8 mouse cellular contexts compared by ENCODE assay signal in the genomic region with DNA sequence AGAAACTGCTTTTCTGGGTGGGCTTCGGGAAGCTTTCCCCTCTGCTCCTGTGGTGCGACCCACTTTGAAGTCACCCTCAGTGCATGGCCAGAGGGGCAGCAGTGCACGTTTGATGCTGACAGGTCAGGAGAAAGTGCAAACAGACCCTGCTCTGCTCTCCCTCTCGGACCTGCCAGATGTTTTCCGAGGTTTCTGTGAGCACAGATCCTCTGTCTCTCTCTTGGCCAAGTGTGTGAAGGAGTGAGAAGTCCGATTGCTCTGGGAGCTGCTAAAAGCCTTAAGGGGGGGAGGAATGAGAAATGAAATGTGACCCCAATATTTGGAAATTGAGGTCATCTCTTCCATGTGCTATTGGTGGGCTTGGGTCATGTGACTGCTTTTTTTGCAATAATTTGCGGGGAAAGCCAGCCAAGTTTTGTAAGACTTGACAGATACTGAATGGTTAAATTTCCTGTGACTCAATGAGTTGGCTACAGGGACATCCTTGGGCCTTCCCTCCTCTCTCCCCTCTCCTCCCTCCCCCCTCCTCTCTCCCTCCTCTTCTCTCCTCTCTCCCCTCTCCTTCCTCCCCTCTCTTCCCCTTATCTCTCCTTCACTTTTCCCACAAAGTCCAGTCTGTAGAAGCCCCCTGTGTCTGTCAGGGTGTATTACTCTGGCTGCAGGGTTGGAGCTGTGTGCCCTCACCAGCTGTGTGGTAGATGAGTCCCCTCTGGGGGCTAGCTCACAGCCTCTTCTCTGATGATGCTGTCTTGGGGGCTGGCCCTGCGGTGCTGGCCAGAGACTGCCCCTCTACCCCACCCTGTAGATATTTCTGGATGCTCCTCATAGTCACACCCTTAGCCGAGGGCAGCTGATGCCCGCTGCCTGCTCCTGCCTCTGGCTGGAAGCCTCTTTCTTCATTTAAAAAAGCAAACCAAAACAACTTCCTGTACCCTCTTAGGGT. TPM values are rescaled to one million over a fixed set of nuclear protein-coding genes. Genes with fewer than 3 reads are reported as not detected.
DNase-seq lines count a peak whose midpoint lies in the region; ATAC-seq and TF ChIP-seq lines count a peak whose summit lies in the region.

No protein-coding gene starts in this region.

- H3K27me3 ChIP-seq in embryonic facial prominence, embryonic 12.5 days = no peaks in the 10 kb centered on the region
- H3K27me3 ChIP-seq in heart, postnatal 0 days (ENCODE audit: control insufficient read depth, insufficient read depth, low read length) = peaks cover 19% of the 10 kb centered on the region
- peaks cover 28% of the 10 kb centered on the region for H3K27me3 ChIP-seq in limb, embryonic 10.5 days (ENCODE audit: low read depth, poor library complexity, severe bottlenecking)
- H3K27me3 ChIP-seq in myocyte (ENCODE audit: control insufficient read depth, insufficient read depth, insufficient read length) = no peaks in the 10 kb centered on the region

- peak overlapping the region; percentile 94 for H3K9ac ChIP-seq in embryonic facial prominence, embryonic 12.5 days
- H3K9ac ChIP-seq in heart, postnatal 0 days (replicated peaks; ENCODE audit: low read depth, low read length) = peak overlapping the region; percentile 70

- peak overlapping the region; percentile 78 for H3ac ChIP-seq in myocyte (ENCODE audit: control insufficient read depth, insufficient read length)

- no peak for TF ChIP-seq CTCF in heart, postnatal 0 days (IDR thresholded peaks at IDR 0.05; ENCODE audit: low read depth)

- 0 out of 2 replicates have a peak, but pooled peaks cover 3% of the 10 kb centered on the region for H3K36me3 ChIP-seq in embryonic facial prominence, embryonic 12.5 days
- H3K36me3 ChIP-seq in heart, postnatal 0 days (replicated peaks; ENCODE audit: control insufficient read depth, insufficient read depth, low read length) = no peaks in the 10 kb centered on the region
- H3K36me3 ChIP-seq in limb, embryonic 10.5 days = no peaks in the 10 kb centered on the region
- H3K36me3 ChIP-seq in myocyte (ENCODE audit: control insufficient read depth, insufficient read depth) = peaks cover 7% of the 10 kb centered on the region

- TF ChIP-seq POLR2A in myocyte (IDR thresholded peaks at IDR 0.05; ENCODE audit: insufficient read length, low read depth) = peak; percentile 43

- H3K27ac ChIP-seq in embryonic facial prominence, embryonic 12.5 days = peak overlapping the region; percentile 96
- peak overlapping the region; percentile 80 for H3K27ac ChIP-seq in heart, postnatal 0 days (ENCODE audit: low read depth)
- H3K27ac ChIP-seq in limb, embryonic 10.5 days = peak overlapping the region; percentile 37

- WGBS in embryonic facial prominence, embryonic 12.5 days = 15% methylated on average over 10 of the region's 10 CpGs
- 24% methylated on average over 10 of the region's 10 CpGs for whole genome bisulfite sequencing in heart, postnatal 0 days
- 23% methylated on average over 10 of the region's 10 CpGs for WGBS in limb, embryonic 10.5 days

- peak; percentile 87 for DNase-seq in adipocyte (ENCODE audit: low spot score)
- peak; percentile 43 for DNase-seq in heart, postnatal 0 days (ENCODE audit: low spot score)
- DNase-seq in limb, embryonic 10.5 days (ENCODE audit: low spot score) = peak; percentile 55
- no peak for DNase-seq in layer of hippocampus, adult 8-10 months (ENCODE audit: low spot score in 2 of 2)
- no peak for DNase-seq in frontal cortex, adult 2 months (ENCODE audit: extremely low spot score in 1 of 2, low spot score in 1 of 2)
- no peak for DNase-seq in layer of hippocampus, postnatal 36 days

- no peaks in the 10 kb centered on the region for H3K9me3 ChIP-seq in embryonic facial prominence, embryonic 12.5 days
- no peaks in the 10 kb centered on the region for H3K9me3 ChIP-seq in heart, postnatal 0 days (replicated peaks; ENCODE audit: control insufficient read depth, low read length)
- H3K9me3 ChIP-seq in limb, embryonic 10.5 days (replicated peaks) = no peaks in the 10 kb centered on the region

- H3K4me2 ChIP-seq in embryonic facial prominence, embryonic 12.5 days (replicated peaks) = peak overlapping the region; percentile 78
- H3K4me2 ChIP-seq in heart, postnatal 0 days (ENCODE audit: low read depth, low read length) = peak overlapping the region; percentile 78
- H3K4me2 ChIP-seq in myocyte (ENCODE audit: low read depth) = peak overlapping the region; percentile 98

- H3K79me2 ChIP-seq in myocyte (ENCODE audit: control insufficient read depth, insufficient read depth) = peaks cover 74% of the 10 kb centered on the region

- H3K4me3 ChIP-seq in embryonic facial prominence, embryonic 12.5 days = peak overlapping the region; percentile 93
- H3K4me3 ChIP-seq in heart, postnatal 0 days (ENCODE audit: low read depth, low read length) = peak overlapping the region; percentile 65
- peak overlapping the region; percentile 75 for H3K4me3 ChIP-seq in limb, embryonic 10.5 days
- H3K4me3 ChIP-seq in myocyte = peak overlapping the region; percentile 97

- ATAC-seq in embryonic facial prominence, embryonic 12.5 days (ENCODE audit: insufficient number of reproducible peaks, insufficient read depth, low FRiP score, low TSS enrichment) = no peak
- ATAC-seq in heart, postnatal 0 days (ENCODE audit: insufficient read depth, low read depth) = peak; percentile 3; the same call in 1 of the 2 replicates

- peaks cover 48% of the 10 kb centered on the region for H3K4me1 ChIP-seq in embryonic facial prominence, embryonic 12.5 days
- H3K4me1 ChIP-seq in heart, postnatal 0 days (ENCODE audit: control insufficient read depth, insufficient read depth) = no peaks in the 10 kb centered on the region
- peaks cover 49% of the 10 kb centered on the region for H3K4me1 ChIP-seq in limb, embryonic 10.5 days

- TF ChIP-seq EP300 in heart, postnatal 0 days (IDR thresholded peaks at IDR 0.05; ENCODE audit: low read depth) = no peak

TF ChIP-seq in myocyte, 11 proteins besides CTCF, POLR2A, EP300 and RAD21:
- TF ChIP-seq MYOG (IDR thresholded peaks at IDR 0.05; ENCODE audit: control insufficient read depth in 1 of 3, insufficient read depth in 1 of 3, insufficient read length in 2 of 3, low read depth in 2 of 3) = peak in 1 of 3 experiments; percentile 49
- peak; percentile 98 for TF ChIP-seq USF1 (IDR thresholded peaks at IDR 0.05; ENCODE audit: low read depth)
- peak in 1 of 3 experiments; percentile 44 for TF ChIP-seq MYOD1 (IDR thresholded peaks at IDR 0.05; ENCODE audit: control insufficient read depth in 1 of 3, insufficient read length in 2 of 3, low read depth in 2 of 3)
- no peak for TF ChIP-seq TCF3 (IDR thresholded peaks at IDR 0.05; ENCODE audit: insufficient read length, low read depth)
- TF ChIP-seq REST (IDR thresholded peaks at IDR 0.05; ENCODE audit: insufficient read depth, insufficient read length) = no peak
- TF ChIP-seq E2F4 (IDR thresholded peaks at IDR 0.05; ENCODE audit: insufficient read depth) = no peak
- peak; percentile 21 for TF ChIP-seq POLR2AphosphoS2 (IDR thresholded peaks at IDR 0.05; ENCODE audit: insufficient read length, low read depth)
- TF ChIP-seq TCF12 (IDR thresholded peaks at IDR 0.05; ENCODE audit: insufficient read depth, poor library complexity, severe bottlenecking) = no peak
- TF ChIP-seq CEBPB (IDR thresholded peaks at IDR 0.05; ENCODE audit: insufficient read depth, poor library complexity, severe bottlenecking) = peak; percentile 74
- TF ChIP-seq SRF (IDR thresholded peaks at IDR 0.05; ENCODE audit: control insufficient read depth, insufficient read length, low read depth) = no peak
- TF ChIP-seq MAX (IDR thresholded peaks at IDR 0.05; ENCODE audit: low read depth) = no peak
TF ChIP-seq in myocyte: peak in this region for 5.

RNA-seq across cellular contexts. Expression of a gene that starts 2.6 kb away (rescaled TPM):
- polyA plus RNA-seq in embryonic facial prominence, embryonic 12.5 days (2016; fragmentation: Nextera tagmentation; extraction: Ambion mirVana) = 79.0 and 82.1 TPM in 2 replicates
- total RNA-seq in heart, postnatal 0 days (2014; rRNA removed; ENCODE audit: low replicate concordance) = 97.4 and 129 TPM in 2 replicates
- 40.6 and 41.9 TPM in 2 replicates for polyA plus RNA-seq in heart, postnatal 0 days (2015; fragmentation: Nextera tagmentation; extraction: Ambion mirVana)
- 13.5 and 21.4 TPM in 2 replicates for polyA plus RNA-seq in limb, embryonic 10.5 days (2016; fragmentation: Nextera tagmentation; extraction: Ambion mirVana)
- 172 TPM for polyA plus RNA-seq in myocyte (2012; fragmentation: generic; extraction: Trizol)
- total RNA-seq in layer of hippocampus, adult 8-10 months (2022) = 1 to 10 TPM; 5.5 to 7.7 (median 5.8) TPM
- 12.8 and 16.4 TPM in 2 replicates for polyA plus RNA-seq in frontal cortex, adult 2 months (2012; rRNA removed)
- total RNA-seq in layer of hippocampus, postnatal 36 days (2021) = 1 to 10 TPM; 3.6 to 3.9 TPM

Comparison
In these comparisons a context has a peak if more than half of its experiments do, and no peak if none do; other contexts are left out.
1. DNase-seq: peak in adipocyte (single experiment), heart, postnatal 0 days (single experiment) and limb, embryonic 10.5 days (single experiment); none in layer of hippocampus, adult 8-10 months (0 of 2), frontal cortex, adult 2 months (0 of 2) and layer of hippocampus, postnatal 36 days (0 of 2).
2. H3K27ac ChIP-seq: peak in every context shown above with its lines; median percentile 96 in embryonic facial prominence, embryonic 12.5 days; 80 in heart, postnatal 0 days; 37 in limb, embryonic 10.5 days.
3. Peak in every context shown above with its lines, with median percentiles within 50 percentile points of each other: H3K4me2 ChIP-seq and H3K4me3 ChIP-seq.